Mouse (Mus musculus): ENCODE measurements at regions not wholly inside any gene's neighbourhood (a gene's known extent, or its start where the extent isn't known, plus 50 kb on each side); places are given as distances from the start of the nearest gene placed in this dataset.
"Not testable (repeated sequence)": the region's sequence is repeated elsewhere in the genome, so short reads cannot be mapped to it uniquely, and the experiment has no call there.

DNA sequence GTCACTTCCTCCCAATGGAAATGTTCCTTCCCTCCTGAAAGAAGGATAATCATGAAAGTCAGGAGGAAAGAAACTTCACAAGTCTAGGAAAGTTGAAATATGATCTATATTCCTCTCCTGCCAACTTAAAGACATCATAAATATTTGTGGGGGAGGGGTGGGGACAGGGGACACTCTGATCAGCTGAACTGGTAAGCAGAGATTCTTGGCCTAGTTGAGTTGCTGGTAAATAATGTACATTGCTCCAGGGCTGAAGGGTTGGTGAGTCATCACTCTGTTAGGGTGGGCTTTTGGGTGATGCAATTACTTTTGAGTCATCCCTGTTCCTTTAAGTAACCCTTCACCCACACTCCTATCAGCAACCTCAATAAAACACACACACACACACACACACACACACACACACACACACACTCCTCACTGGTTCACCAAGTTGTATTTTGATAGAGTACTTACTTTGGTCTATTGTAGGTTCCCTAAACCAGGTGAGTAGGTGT is 56.0 kb downstream of the Ccdc71l start:
- H3K36me3 ChIP-seq: no peaks in the 10 kb centered on the region
- no peak for ATAC-seq (replicated peaks; ENCODE audit: low FRiP score)
- no peak overlapping the region for H3K9ac ChIP-seq
- H3K9me3 ChIP-seq (replicated peaks): no peaks in the 10 kb centered on the region
- no peaks in the 10 kb centered on the region for H3K27me3 ChIP-seq
- no peaks in the 10 kb centered on the region for H3K4me1 ChIP-seq
- H3K4me2 ChIP-seq: no peak overlapping the region
- no peak overlapping the region for H3K27ac ChIP-seq
- H3K4me3 ChIP-seq (replicated peaks): no peak overlapping the region

DNA sequence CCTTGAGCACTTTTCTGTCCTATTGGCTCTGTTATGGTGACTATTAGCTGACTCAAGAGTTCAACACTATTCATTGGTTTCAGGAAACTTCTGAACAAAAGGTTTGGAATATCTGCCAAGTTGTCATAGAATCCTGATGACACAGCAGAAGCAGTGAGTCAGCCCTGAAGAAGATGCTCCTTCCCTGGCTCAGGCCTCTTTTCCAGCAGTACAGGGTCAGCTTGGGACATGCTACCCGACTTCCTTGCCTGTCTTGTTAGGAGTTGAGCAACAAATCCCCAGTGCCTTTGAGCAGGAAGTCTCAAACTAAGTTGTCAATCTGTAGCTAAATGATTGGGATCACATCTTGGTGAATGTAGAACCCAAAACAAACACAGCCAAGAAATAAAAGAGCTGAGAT is 56.6 kb downstream of the Ccdc71l start:
- no peaks in the 10 kb centered on the region for H3K4me1 ChIP-seq
- H3K4me3 ChIP-seq (replicated peaks): no peak overlapping the region
- no peak for ATAC-seq (replicated peaks; ENCODE audit: low FRiP score)
- no peaks in the 10 kb centered on the region for H3K9me3 ChIP-seq (replicated peaks)
- no peak overlapping the region for H3K9ac ChIP-seq
- WGBS: 48% methylated on average over 1 of the region's 1 CpGs
- H3K27me3 ChIP-seq: no peaks in the 10 kb centered on the region
- no peak overlapping the region for H3K4me2 ChIP-seq
- H3K27ac ChIP-seq: no peak overlapping the region
- H3K36me3 ChIP-seq: no peaks in the 10 kb centered on the region

DNA sequence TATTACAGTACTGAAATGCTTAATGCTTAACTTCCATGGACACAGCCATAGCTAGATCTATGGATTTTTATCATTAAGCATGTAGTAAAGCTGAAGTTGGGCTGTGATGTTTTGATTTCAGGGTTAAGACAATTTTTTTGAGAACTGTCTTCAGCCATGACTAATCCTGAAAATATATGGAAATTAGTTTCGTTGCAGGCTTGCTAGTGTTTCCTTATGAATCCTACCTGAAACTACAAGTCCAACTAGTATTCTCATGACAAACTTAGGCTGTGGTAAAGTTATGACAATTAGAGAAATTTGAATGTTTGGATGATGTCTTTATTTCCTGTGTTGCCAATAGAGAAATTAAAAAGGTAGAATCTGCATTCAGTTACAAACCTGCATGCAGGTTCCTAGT is 59.7 kb downstream of the Ccdc71l start:
- no peak for ATAC-seq (replicated peaks; ENCODE audit: low FRiP score)
- WGBS: 93% methylated on average over 1 of the region's 1 CpGs

DNA sequence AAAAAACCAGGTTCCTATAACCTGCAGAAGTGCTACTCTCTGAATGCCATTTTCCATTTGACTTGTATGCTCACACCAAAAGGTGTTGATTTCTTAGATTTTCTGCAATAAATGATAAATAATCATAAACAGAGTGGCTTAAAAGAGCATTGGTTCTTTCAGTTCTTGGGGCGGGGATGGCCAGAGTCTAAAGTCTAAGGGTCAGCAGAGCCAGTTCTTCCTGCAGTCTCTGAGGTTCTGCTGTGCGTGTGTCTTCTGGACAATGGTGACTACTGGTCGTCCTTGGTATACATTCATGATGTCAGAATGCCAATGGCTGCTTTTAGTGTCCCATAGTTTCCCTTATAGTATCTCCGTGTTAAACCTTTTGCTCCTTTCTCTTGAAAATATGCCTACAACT is 66.3 kb downstream of the Ccdc71l start:
- Histone ChIP-seq H3K9me3 (replicated peaks) (no peaks in the 10 kb centered on the region), H3K27ac (no peak overlapping the region), H3K4me2 (no peak overlapping the region), H3K4me1 (no peaks in the 10 kb centered on the region), H3K9ac (no peak overlapping the region), H3K4me3 (replicated peaks) (no peak overlapping the region), H3K27me3 (no peaks in the 10 kb centered on the region), H3K36me3 (no peaks in the 10 kb centered on the region)
- ATAC-seq (replicated peaks; ENCODE audit: low FRiP score): no peak
- WGBS: 85% methylated on average over 4 of the region's 4 CpGs

More for the DNA sequence above, 59.7 kb downstream of the Ccdc71l start:
- H3K4me3 ChIP-seq (replicated peaks): no peak overlapping the region
- H3K4me2 ChIP-seq: no peak overlapping the region
- no peaks in the 10 kb centered on the region for H3K27me3 ChIP-seq
- no peak overlapping the region for H3K9ac ChIP-seq
- no peak overlapping the region for H3K27ac ChIP-seq
- H3K9me3 ChIP-seq (replicated peaks): no peaks in the 10 kb centered on the region
- H3K36me3 ChIP-seq: no peaks in the 10 kb centered on the region
- H3K4me1 ChIP-seq: no peaks in the 10 kb centered on the region

DNA sequence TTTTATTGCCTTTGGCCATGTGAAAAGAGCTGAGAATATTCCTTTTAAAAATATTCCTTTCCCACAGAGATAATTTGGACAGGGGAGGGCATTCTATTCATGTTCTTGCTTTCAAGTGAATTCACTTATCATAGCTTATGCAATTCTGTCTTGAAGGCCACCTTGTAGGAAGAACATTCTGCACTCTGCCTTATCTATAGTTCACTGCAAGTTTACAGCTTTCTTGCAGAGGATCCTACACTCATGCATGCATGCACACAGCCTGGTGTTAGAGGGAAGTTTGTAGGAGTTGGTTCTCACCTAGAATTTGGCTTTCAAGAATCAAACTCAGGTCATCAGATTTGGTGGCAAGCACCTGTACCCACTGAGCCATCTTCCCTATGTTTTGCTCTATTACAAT is 67.4 kb downstream of the Ccdc71l start:
- Histone ChIP-seq H3K4me3 (replicated peaks) (no peak overlapping the region), H3K27ac (no peak overlapping the region), H3K4me1 (no peaks in the 10 kb centered on the region), H3K27me3 (no peaks in the 10 kb centered on the region), H3K9ac (no peak overlapping the region), H3K9me3 (replicated peaks) (no peaks in the 10 kb centered on the region), H3K36me3 (no peaks in the 10 kb centered on the region), H3K4me2 (no peak overlapping the region)
- no peak for ATAC-seq (replicated peaks; ENCODE audit: low FRiP score)

DNA sequence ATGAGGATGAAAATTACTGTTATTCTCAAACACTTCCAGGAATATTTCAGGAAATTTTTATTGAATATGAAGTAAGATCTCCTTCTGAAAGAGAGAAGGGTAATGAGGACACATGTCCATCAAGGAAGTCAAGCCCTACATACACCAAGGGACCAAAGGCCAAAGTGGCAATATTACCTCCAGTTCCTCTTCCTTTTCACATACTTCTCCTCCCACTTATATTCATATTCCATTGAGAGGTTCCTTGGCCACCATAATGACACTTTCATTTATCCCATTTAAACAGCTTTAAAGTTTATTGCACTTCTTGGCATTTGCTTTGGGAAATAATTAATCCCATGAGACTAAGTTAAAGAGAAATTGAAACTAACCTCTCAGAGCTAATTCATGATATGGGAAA is 70.9 kb downstream of the Ccdc71l start:
- ATAC-seq (replicated peaks; ENCODE audit: low FRiP score): no peak
- no peaks in the 10 kb centered on the region for H3K4me1 ChIP-seq

DNA sequence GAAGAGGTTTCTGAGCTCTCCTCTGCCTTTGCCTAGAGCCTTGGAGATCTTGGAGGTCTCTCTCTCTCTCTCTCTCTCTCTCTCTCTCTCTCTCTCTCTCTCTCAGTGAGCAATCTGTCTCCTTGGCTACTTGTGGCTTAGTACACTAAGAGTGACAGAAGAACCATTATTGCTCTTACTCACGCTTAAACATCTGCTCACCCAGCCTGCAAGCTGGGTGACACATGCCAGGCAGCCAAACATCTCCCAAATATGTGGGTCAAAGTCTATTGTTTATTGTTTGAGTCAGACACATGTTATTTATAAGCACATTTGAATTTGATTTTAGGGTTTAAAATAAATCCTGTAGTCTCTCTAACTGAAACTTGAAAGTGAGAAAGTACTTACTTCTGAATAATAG is 72.7 kb downstream of the Ccdc71l start:
- H3K27me3 ChIP-seq: no peaks in the 10 kb centered on the region
- no peak overlapping the region for H3K4me3 ChIP-seq (replicated peaks)
- H3K4me2 ChIP-seq: no peak overlapping the region
- H3K9ac ChIP-seq: no peak overlapping the region
- H3K9me3 ChIP-seq (replicated peaks): no peaks in the 10 kb centered on the region
- no peaks in the 10 kb centered on the region for H3K36me3 ChIP-seq
- no peaks in the 10 kb centered on the region for H3K4me1 ChIP-seq
- no peak for ATAC-seq (replicated peaks; ENCODE audit: low FRiP score)
- no peak overlapping the region for H3K27ac ChIP-seq
- WGBS: 60% methylated on average over 1 of the region's 1 CpGs

More for the DNA sequence above, 70.9 kb downstream of the Ccdc71l start:
- H3K27me3 ChIP-seq: no peaks in the 10 kb centered on the region
- no peaks in the 10 kb centered on the region for H3K36me3 ChIP-seq
- H3K9me3 ChIP-seq (replicated peaks): no peaks in the 10 kb centered on the region
- H3K4me2 ChIP-seq: no peak overlapping the region
- H3K27ac ChIP-seq: no peak overlapping the region
- H3K4me3 ChIP-seq (replicated peaks): no peak overlapping the region
- H3K9ac ChIP-seq: no peak overlapping the region

DNA sequence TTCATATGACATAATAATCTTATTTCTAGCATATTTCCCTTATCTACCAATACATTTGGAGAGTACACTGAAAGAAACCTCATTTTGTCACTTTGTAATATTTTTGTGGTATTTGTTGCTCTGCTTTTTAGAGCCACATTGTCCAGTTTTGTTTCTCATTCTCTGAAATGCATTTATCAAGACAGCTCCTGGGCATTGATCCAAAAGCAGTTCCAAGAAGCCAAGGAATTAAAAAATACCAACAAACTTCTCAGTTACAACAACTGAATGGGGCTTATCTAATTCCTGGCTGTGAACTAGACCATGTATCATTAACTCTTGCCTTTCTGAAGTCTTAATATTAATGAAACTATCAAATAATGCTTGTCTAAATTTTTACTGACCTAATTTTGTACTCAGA is 76.3 kb downstream of the Ccdc71l start:
- Histone ChIP-seq H3K4me3 (replicated peaks) (no peak overlapping the region), H3K27ac (no peak overlapping the region), H3K9ac (no peak overlapping the region), H3K9me3 (replicated peaks) (no peaks in the 10 kb centered on the region), H3K4me1 (no peaks in the 10 kb centered on the region), H3K4me2 (no peak overlapping the region), H3K27me3 (no peaks in the 10 kb centered on the region), H3K36me3 (no peaks in the 10 kb centered on the region)
- no peak for ATAC-seq (replicated peaks; ENCODE audit: low FRiP score)

DNA sequence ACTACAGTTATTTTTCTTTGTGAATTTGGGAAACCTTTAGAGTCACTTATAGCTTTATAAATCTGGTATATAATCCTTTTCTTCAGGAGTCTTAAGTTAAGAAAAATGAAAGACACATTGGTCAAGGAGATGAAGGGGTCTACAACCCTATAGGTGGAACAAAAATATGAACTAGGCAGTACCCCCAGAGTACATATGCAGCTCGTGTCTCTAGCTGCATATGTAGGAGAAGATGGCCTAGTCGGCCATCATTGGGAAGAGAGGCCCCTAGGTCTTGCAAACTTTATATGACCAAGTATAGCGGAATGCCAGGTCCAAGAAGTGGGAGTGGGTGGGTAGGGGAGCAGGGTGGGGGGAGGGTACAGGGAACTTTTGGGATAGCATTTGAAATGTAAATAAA is 76.7 kb downstream of the Ccdc71l start:
- H3K36me3 ChIP-seq: not testable (repeated sequence)

DNA sequence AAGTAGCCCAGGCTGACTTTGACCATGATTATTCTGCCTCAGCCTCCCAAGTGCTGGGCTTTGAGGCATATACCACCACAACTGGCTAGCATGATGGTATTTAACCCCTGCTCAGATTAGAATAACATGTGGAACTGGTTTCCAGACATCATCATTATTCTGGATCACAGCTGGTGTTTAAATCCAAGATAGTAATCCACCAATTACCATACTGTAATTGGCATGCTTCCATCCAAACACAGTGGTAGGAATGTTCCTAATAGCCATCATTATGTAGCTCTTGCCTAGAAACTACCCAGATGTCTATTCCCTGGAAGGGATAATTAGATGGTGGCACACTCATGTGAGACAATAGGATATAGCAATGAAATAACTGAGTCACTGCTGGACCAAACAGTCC is 77.4 kb downstream of the Ccdc71l start:
- Histone ChIP-seq H3K9me3 (replicated peaks) (no peaks in the 10 kb centered on the region), H3K4me1 (no peaks in the 10 kb centered on the region), H3K4me3 (replicated peaks) (no peak overlapping the region), H3K27ac (no peak overlapping the region), H3K4me2 (no peak overlapping the region), H3K9ac (no peak overlapping the region), H3K27me3 (no peaks in the 10 kb centered on the region), H3K36me3 (no peaks in the 10 kb centered on the region)
- ATAC-seq (replicated peaks; ENCODE audit: low FRiP score): no peak

More for the DNA sequence above, 76.7 kb downstream of the Ccdc71l start:
- not testable (repeated sequence) for H3K4me2 ChIP-seq; H3K27ac ChIP-seq; ATAC-seq (replicated peaks; ENCODE audit: low FRiP score); H3K4me1 ChIP-seq; H3K9ac ChIP-seq; H3K4me3 ChIP-seq (replicated peaks); H3K27me3 ChIP-seq; H3K9me3 ChIP-seq (replicated peaks)
- WGBS: 89% methylated on average over 3 of the region's 3 CpGs

DNA sequence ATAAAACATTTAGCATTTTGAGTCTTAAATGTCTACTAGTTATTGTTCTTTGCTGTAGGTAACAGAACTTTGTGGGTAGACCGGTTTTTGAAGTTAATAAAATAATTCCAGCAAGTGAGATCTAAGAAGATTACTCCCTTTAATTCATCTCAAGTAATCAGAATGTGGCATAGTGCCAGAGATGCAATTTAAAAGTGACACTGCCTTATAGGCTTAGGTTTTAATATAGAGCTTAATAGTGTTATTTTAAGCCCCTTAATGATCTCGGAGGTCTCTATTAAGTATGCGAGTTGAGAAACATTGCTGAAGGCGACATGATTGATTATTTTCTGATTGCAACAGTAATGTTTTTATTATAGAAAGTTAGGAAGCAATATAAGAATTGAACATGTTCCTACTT is 78.3 kb downstream of the Ccdc71l start:
- no peaks in the 10 kb centered on the region for H3K4me1 ChIP-seq
- H3K4me2 ChIP-seq: no peak overlapping the region
- ATAC-seq (replicated peaks; ENCODE audit: low FRiP score): no peak
- H3K27ac ChIP-seq: no peak overlapping the region
- H3K4me3 ChIP-seq (replicated peaks): no peak overlapping the region
- no peak overlapping the region for H3K9ac ChIP-seq
- no peaks in the 10 kb centered on the region for H3K36me3 ChIP-seq
- no peaks in the 10 kb centered on the region for H3K9me3 ChIP-seq (replicated peaks)
- 66% methylated on average over 4 of the region's 4 CpGs for WGBS
- no peaks in the 10 kb centered on the region for H3K27me3 ChIP-seq

DNA sequence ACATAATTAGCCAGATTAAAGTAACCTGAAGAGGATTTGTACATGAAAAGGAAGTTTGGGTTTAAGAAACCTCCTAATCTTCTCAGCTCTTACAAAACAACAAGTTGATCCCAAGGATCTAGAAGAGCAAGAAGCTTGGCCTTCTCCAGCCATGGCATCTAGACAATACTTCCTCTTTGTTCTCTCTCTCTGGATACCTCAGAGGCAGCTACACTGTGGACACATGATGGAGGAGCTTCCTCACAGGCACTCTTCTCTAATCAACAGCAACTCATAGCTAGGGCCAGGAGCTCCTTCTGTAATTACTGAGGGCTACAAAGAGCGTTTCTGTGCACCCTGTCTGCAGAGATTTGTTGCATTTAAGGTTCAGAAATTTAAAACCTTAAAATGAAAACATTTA is 79.9 kb downstream of the Ccdc71l start:
- Histone ChIP-seq H3K36me3 (no peaks in the 10 kb centered on the region), H3K9ac (no peak overlapping the region), H3K4me2 (no peak overlapping the region), H3K4me1 (no peaks in the 10 kb centered on the region), H3K27me3 (no peaks in the 10 kb centered on the region), H3K9me3 (replicated peaks) (no peaks in the 10 kb centered on the region), H3K4me3 (replicated peaks) (no peak overlapping the region), H3K27ac (no peak overlapping the region)
- no peak for ATAC-seq (replicated peaks; ENCODE audit: low FRiP score)
- WGBS: 72% methylated on average over 1 of the region's 1 CpGs

DNA sequence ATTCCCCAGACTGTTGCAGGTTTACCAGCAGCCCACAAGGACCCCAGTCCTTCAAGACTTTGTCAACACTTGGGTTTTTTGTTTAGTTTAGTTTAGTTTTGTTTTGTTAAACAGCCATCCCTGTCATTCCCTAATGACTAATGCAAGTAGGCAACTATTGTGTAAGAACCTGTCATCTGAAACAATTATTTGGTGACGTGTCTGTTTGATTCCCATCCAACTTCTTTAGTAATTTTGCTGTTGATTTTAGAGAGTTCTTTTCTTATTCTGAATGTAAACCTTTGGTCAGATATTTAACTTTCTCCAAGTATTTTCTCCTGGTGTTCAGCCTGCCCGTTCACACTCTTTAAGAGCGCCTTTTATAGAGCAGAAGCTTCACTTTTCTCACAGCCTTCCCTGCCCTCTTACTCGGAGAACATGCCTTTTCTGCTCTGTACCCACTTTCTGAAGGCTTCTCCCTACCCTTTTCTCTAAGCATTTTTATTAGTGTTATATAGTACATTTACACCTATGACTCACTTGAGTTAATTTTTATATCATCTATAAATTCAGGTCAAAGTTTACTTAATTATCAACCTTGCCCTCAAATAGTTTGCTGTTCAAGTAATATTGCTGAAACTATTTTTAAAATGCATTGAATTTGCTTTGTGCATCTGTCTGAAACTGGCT is 82.0 kb downstream of the Ccdc71l start:
- no peaks in the 10 kb centered on the region for H3K36me3 ChIP-seq
- H3K4me1 ChIP-seq: no peaks in the 10 kb centered on the region
- no peaks in the 10 kb centered on the region for H3K27me3 ChIP-seq
- no peaks in the 10 kb centered on the region for H3K9me3 ChIP-seq (replicated peaks)
- no peak overlapping the region for H3K9ac ChIP-seq
- no peak overlapping the region for H3K27ac ChIP-seq
- no peak for ATAC-seq (replicated peaks; ENCODE audit: low FRiP score)
- WGBS: 81% methylated on average over 4 of the region's 4 CpGs
- H3K4me2 ChIP-seq: no peak overlapping the region
- no peak overlapping the region for H3K4me3 ChIP-seq (replicated peaks)

Data from kidney, embryonic 15.5 days (tissue).